Mouse (Mus musculus): ENCODE measurements around the gene Dcn. TPM values are rescaled to one million over a fixed set of nuclear protein-coding genes. Genes with fewer than 3 reads are reported as not detected.

Dcn gene
- 316 TPM for polyA plus RNA-seq (2014; fragmentation: Illumina TruSeq; extraction: RNeasy Lipid Tissue Mini Kit (QIAGEN cat#74804); ENCODE audit: low replicate concordance)

GRCm38 (mm10) chr10:97479004-97479766 is at the start of gene Dcn:
TSS of gene Dcn (plus strand) at chr10:97479609.

DNA sequence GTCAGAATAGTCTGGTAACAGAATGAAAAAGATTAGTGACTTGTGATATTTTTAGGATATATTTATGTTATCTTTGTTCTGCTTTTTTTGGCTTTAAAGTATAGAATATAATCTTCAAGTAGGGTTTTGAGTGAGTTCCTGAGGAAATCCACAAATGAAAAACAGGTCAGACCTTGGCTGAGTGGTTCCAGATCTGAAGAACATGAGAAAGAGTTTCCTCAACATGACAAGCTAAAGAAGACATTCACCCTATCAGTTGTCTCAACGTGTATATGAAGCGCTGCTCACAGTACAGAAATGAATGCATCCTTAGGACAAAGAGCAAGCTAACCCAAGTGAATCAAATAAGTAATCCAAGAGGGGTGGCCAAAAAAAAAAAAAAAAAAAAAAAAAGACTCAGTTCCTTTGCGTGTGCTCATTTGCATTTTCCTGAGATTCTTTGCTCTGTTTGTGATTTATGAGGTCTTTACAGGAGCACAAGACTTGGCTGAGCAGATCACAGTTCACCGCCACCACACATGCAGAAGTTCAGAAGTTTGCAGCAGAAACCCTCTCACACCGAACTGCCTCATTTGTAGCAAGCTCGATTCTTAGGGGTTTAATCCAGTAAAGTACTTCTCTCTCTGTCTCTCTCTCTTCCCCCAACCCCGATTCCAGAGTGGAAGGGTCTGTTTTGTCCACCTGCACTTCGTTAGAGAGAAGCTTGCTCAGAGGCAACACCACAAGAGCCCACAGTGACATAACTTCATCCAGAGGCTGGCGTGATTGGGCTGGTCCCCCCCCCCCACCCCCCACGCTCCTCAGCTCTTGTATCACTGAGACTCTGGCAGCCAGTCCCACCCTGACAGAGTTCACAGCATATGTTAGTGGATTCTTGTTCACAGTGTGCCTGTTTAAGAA is 85.8 kb downstream of the Dcn start, which contains the start of gene Lum:
Gene Lum (plus strand): TSS at position 172 of the 900 bp plus-strand sequence.

Other genes with a start within 250 kb of the Dcn start
- gene Lum, start 85.5 kb downstream of the Dcn start, polyA plus RNA-seq (2014; fragmentation: Illumina TruSeq; extraction: RNeasy Lipid Tissue Mini Kit (QIAGEN cat#74804); ENCODE audit: low replicate concordance) = 49.0 TPM
- not detected for gene Kera, start 127.3 kb downstream of the Dcn start, polyA plus RNA-seq (2014; fragmentation: Illumina TruSeq; extraction: RNeasy Lipid Tissue Mini Kit (QIAGEN cat#74804); ENCODE audit: low replicate concordance)
- 0.48 TPM for gene Epyc, start 164.5 kb downstream of the Dcn start, polyA plus RNA-seq (2014; fragmentation: Illumina TruSeq; extraction: RNeasy Lipid Tissue Mini Kit (QIAGEN cat#74804); ENCODE audit: low replicate concordance)
- not detected for gene Ccer1, start 213.4 kb downstream of the Dcn start, polyA plus RNA-seq (2014; fragmentation: Illumina TruSeq; extraction: RNeasy Lipid Tissue Mini Kit (QIAGEN cat#74804); ENCODE audit: low replicate concordance)
- not detected for gene C030005K15Rik, start 247.1 kb downstream of the Dcn start, polyA plus RNA-seq (2014; fragmentation: Illumina TruSeq; extraction: RNeasy Lipid Tissue Mini Kit (QIAGEN cat#74804); ENCODE audit: low replicate concordance)

Data from small intestine, adult 10 weeks (tissue).